Mouse (Mus musculus): ENCODE data around the gene Mfsd6.

Gene Mfsd6

GRCm38 (mm10) chr1:52648153-52649027 lies 78.9 kb downstream of the Mfsd6 start:
- no peak for DNase-seq (ENCODE audit: extremely low read depth, insufficient read length, low spot score)

GRCm38 (mm10) chr1:52640736-52641135 lies 86.5 kb downstream of the Mfsd6 start:
- DNase-seq (ENCODE audit: extremely low read depth, insufficient read length, low spot score): no peak

GRCm38 (mm10) chr1:52640266-52640665 lies 87.0 kb downstream of the Mfsd6 start:
- DNase-seq (ENCODE audit: extremely low read depth, insufficient read length, low spot score): no peak

- DNase-seq (ENCODE audit: extremely low read depth, insufficient read length, low spot score): no peak
Measured at GRCm38 (mm10) chr1:52639090-52639489, 88.2 kb downstream of the Mfsd6 start.

GRCm38 (mm10) chr1:52638101-52638500 lies 89.2 kb downstream of the Mfsd6 start:
- no peak for DNase-seq (ENCODE audit: extremely low read depth, insufficient read length, low spot score)

- no peak for DNase-seq (ENCODE audit: extremely low read depth, insufficient read length, low spot score)
Measured at GRCm38 (mm10) chr1:52635932-52636331, 91.3 kb downstream of the Mfsd6 start.

GRCm38 (mm10) chr1:52634251-52634650 lies 93.0 kb downstream of the Mfsd6 start:
- DNase-seq (ENCODE audit: extremely low read depth, insufficient read length, low spot score): no peak

GRCm38 (mm10) chr1:52631570-52631969 lies 95.7 kb downstream of the Mfsd6 start:
- no peak for DNase-seq (ENCODE audit: extremely low read depth, insufficient read length, low spot score)

- DNase-seq (ENCODE audit: extremely low read depth, insufficient read length, low spot score): no peak
Measured at GRCm38 (mm10) chr1:52630937-52631299, 96.3 kb downstream of the Mfsd6 start.

- DNase-seq (ENCODE audit: extremely low read depth, insufficient read length, low spot score): peak; percentile 94
Measured at GRCm38 (mm10) chr1:52630248-52630936, 96.9 kb downstream of the Mfsd6 start, which contains the start of gene Nemp2. Nemp2 (plus strand) TSS chr1:52630703.

GRCm38 (mm10) chr1:52620442-52620841 lies 106.8 kb downstream of the Mfsd6 start:
- no peak for DNase-seq (ENCODE audit: extremely low read depth, insufficient read length, low spot score)

GRCm38 (mm10) chr1:52618217-52618616 lies 109.0 kb downstream of the Mfsd6 start:
- DNase-seq (ENCODE audit: extremely low read depth, insufficient read length, low spot score): no peak

- no peak for DNase-seq (ENCODE audit: extremely low read depth, insufficient read length, low spot score)
Measured at GRCm38 (mm10) chr1:52608486-52608885, 118.8 kb downstream of the Mfsd6 start.

- DNase-seq (ENCODE audit: extremely low read depth, insufficient read length, low spot score): no peak
Measured at GRCm38 (mm10) chr1:52607700-52608099, 119.6 kb downstream of the Mfsd6 start.
